8 mouse cellular contexts compared by ENCODE assay signal in the genomic region with DNA sequence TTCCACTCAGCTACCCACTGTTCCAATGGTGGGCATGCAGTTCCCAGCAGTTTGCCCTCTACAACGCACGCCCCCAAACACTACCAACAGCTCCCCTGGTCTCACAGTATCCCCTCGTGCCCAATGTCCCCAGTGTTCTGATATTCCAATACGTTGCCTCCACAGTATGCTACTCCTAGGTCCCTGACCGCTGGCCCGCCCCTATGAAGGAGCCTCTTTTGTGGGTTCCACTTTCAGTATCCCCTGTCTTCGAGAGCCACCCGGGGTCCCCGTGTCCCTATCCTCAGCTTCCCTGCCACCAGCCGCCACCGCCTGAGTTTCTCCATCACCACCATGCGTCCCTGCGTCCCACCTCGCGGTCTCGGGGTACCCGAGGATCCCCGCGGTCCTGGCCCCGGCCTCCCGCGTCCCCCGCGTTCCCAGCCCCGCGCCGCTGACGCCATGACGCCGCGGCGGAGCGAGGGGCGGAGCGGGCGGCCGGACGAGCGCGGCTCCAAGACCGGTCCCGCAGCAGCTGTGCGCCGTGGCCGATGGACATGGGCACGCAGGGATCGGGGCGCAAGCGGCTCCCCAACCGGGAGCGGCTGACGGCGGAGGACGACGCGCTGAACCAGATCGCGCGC. TPM values are rescaled to one million over a fixed set of nuclear protein-coding genes. Genes with fewer than 3 reads are reported as not detected.
DNase-seq lines count a peak whose midpoint lies in the region; ATAC-seq and TF ChIP-seq lines count a peak whose summit lies in the region.

A gene (plus strand): TSS at position 470 of the 623 bp plus-strand sequence.

- peak within 1 kb of the TSS; percentile 48 for H3K27ac ChIP-seq in hindbrain, embryonic 16.5 days (ENCODE audit: low read depth, low read length)
- 0 out of 2 replicates have a peak within 1 kb of the TSS, but pooled peaks have one; percentile 16 for H3K27ac ChIP-seq in limb, embryonic 13.5 days
- peak within 1 kb of the TSS; percentile 39; the same call in 1 of the 2 replicates for H3K27ac ChIP-seq in midbrain, embryonic 14.5 days (replicated peaks; ENCODE audit: low read depth, low read length)

- no peaks in the 10 kb centered on the region for H3K36me3 ChIP-seq in hindbrain, embryonic 16.5 days (ENCODE audit: control insufficient read depth, insufficient read depth, low read length)
- H3K36me3 ChIP-seq in limb, embryonic 13.5 days, result no peaks in the 10 kb centered on the region
- H3K36me3 ChIP-seq in midbrain, embryonic 14.5 days (ENCODE audit: control insufficient read depth, insufficient read depth, low read length), result no peaks in the 10 kb centered on the region

- peak; percentile 44 for ATAC-seq in Patski
- ATAC-seq in hindbrain, embryonic 16.5 days, result peak; percentile 90
- peak; percentile 87 for ATAC-seq in limb, embryonic 13.5 days (ENCODE audit: low FRiP score, low read depth)
- peak; percentile 85 for ATAC-seq in midbrain, embryonic 14.5 days (ENCODE audit: low FRiP score, low TSS enrichment)

- H3K9ac ChIP-seq in hindbrain, embryonic 16.5 days (ENCODE audit: low read depth, low read length), result peak within 1 kb of the TSS; percentile 77
- peak within 1 kb of the TSS; percentile 86 for H3K9ac ChIP-seq in limb, embryonic 13.5 days
- H3K9ac ChIP-seq in midbrain, embryonic 14.5 days (replicated peaks; ENCODE audit: low read length), result peak within 1 kb of the TSS; percentile 80

- H3K9me3 ChIP-seq in hindbrain, embryonic 16.5 days (ENCODE audit: control insufficient read depth, low read length), result no peaks in the 10 kb centered on the region
- H3K9me3 ChIP-seq in limb, embryonic 13.5 days, result peaks cover 7% of the 10 kb centered on the region; the same call in 1 of the 2 replicates
- no peaks in the 10 kb centered on the region for H3K9me3 ChIP-seq in midbrain, embryonic 14.5 days (ENCODE audit: control insufficient read depth, low read length)

- peak within 1 kb of the TSS; percentile 96 for H3K4me2 ChIP-seq in hindbrain, embryonic 16.5 days (ENCODE audit: low read length)
- peak within 1 kb of the TSS; percentile 93 for H3K4me2 ChIP-seq in limb, embryonic 13.5 days (replicated peaks)
- H3K4me2 ChIP-seq in midbrain, embryonic 14.5 days (ENCODE audit: low read length), result peak within 1 kb of the TSS; percentile 98

- WGBS in hindbrain, embryonic 16.5 days, result 2% methylated on average over 45 of the region's 59 CpGs
- WGBS in limb, embryonic 13.5 days, result 3% methylated on average over 59 of the region's 59 CpGs
- 3% methylated on average over 59 of the region's 59 CpGs for WGBS in midbrain, embryonic 14.5 days

- H3K4me1 ChIP-seq in hindbrain, embryonic 16.5 days (ENCODE audit: control insufficient read depth, insufficient read depth, low read depth, low read length), result peaks cover 13% of the 10 kb centered on the region
- H3K4me1 ChIP-seq in limb, embryonic 13.5 days, result peaks cover 23% of the 10 kb centered on the region
- H3K4me1 ChIP-seq in midbrain, embryonic 14.5 days (ENCODE audit: control insufficient read depth, insufficient read depth, low read length), result peaks cover 22% of the 10 kb centered on the region

- no peak for TF ChIP-seq CTCF in Patski (IDR thresholded peaks at IDR 0.05)

- no peaks in the 10 kb centered on the region for H3K27me3 ChIP-seq in Patski
- H3K27me3 ChIP-seq in hindbrain, embryonic 16.5 days (replicated peaks; ENCODE audit: control insufficient read depth, insufficient read depth, low read length), result 0 out of 2 replicates have a peak, but pooled peaks cover 2% of the 10 kb centered on the region
- no peaks in the 10 kb centered on the region for H3K27me3 ChIP-seq in limb, embryonic 13.5 days
- H3K27me3 ChIP-seq in midbrain, embryonic 14.5 days (ENCODE audit: control insufficient read depth, insufficient read depth, low read length), result no peaks in the 10 kb centered on the region

- peak within 1 kb of the TSS; percentile 91 for H3K4me3 ChIP-seq in hindbrain, embryonic 16.5 days (ENCODE audit: low read length)
- peak within 1 kb of the TSS; percentile 70 for H3K4me3 ChIP-seq in limb, embryonic 13.5 days
- peak within 1 kb of the TSS; percentile 70 for H3K4me3 ChIP-seq in midbrain, embryonic 14.5 days (replicated peaks; ENCODE audit: low read depth, low read length)

- DNase-seq in 3134 (ENCODE audit: extremely low read depth, insufficient read length, low spot score) (peak; percentile 85), Patski (ENCODE audit: low read depth, low spot score) (no peak)
- DNase-seq in embryo, embryonic 10.5 days (ENCODE audit: low spot score), result peak; percentile 68
- DNase-seq in gastrocnemius, postnatal 10 days, result peak; percentile 70
- DNase-seq in midbrain, embryonic 14.5 days, result peak; percentile 83
- DNase-seq in testis, postnatal 10 days (ENCODE audit: low spot score), result peak; percentile 66

- CTCF ChIA-PET in Patski (lab: Charles Lee), result interaction anchor here (0.9 kb wide), 1 partner anchor 69 kb away, joined by 3 read pairs; no protein-coding TSS in a partner anchor

- POLR2A ChIA-PET in Patski (lab: Charles Lee), result interaction anchor here (0.8 to 1.6 kb wide), 7 partner anchors 10 to 88 kb away, joined by 3 to 14 read pairs (median 3); no protein-coding TSS in a partner anchor

- in situ Hi-C loops in Patski (cut with MboI; ENCODE audit: low pct_unique_long_range_greater_than_20kb), result no loop called here

RNA-seq across cellular contexts. Expression of the gene that starts here (rescaled TPM):
- polyA plus RNA-seq in Patski (2021), result 126 TPM
- total RNA-seq in gastrocnemius, postnatal 10 days (2021), result 100 to 1,000 TPM; 247 to 265 TPM
- polyA plus RNA-seq in hindbrain, embryonic 16.5 days (2015; fragmentation: Nextera tagmentation; extraction: Ambion mirVana), result 40.9 and 43.3 TPM in 2 replicates
- polyA plus RNA-seq in limb, embryonic 13.5 days (2015; fragmentation: Nextera tagmentation; extraction: Ambion mirVana), result 35.7 and 37.1 TPM in 2 replicates
- polyA plus RNA-seq in midbrain, embryonic 14.5 days (2014; fragmentation: Nextera tagmentation; extraction: Ambion mirVana), result 30.1 and 32.1 TPM in 2 replicates
